Mouse (Mus musculus) left cerebral cortex, adult 11 months (tissue): ENCODE data around the gene Ctsw.

Experiments used
- DNase-seq: peaks from one replicate; pipeline ENCODE4 v3.0.0; 2022; ENCODE audit warnings: low spot score

The Ctsw gene

GRCm38 (mm10) chr19:5463212-5463611 lies 5.1 kb downstream of the Ctsw start:
- no peak for DNase-seq

- DNase-seq, result no peak
These were observed 6.9 kb downstream of the Ctsw start for GRCm38 (mm10) chr19:5461411-5461810.

- peak; percentile 83 for DNase-seq
These were observed 7.8 kb downstream of the Ctsw start, which contains the start of gene Fibp for GRCm38 (mm10) chr19:5460465-5460911. TSS of gene Fibp (plus strand) at chr19:5460615.

- DNase-seq, result no peak
These were observed 8.4 kb downstream of the Ctsw start for GRCm38 (mm10) chr19:5459896-5460295.

GRCm38 (mm10) chr19:5459019-5459418 lies 9.3 kb downstream of the Ctsw start:
- no peak for DNase-seq

GRCm38 (mm10) chr19:5457746-5458442 lies 10.4 kb downstream of the Ctsw start, which contains the start of gene Ccdc85b:
TSS of gene Ccdc85b (minus strand) at chr19:5457894.
- no peak for DNase-seq

- peak; percentile 95 for DNase-seq
These were observed 11.2 kb downstream of the Ctsw start for GRCm38 (mm10) chr19:5456922-5457745.

- no peak for DNase-seq
These were observed 11.9 kb downstream of the Ctsw start for GRCm38 (mm10) chr19:5456241-5456921.

- no peak for DNase-seq
These were observed 12.7 kb downstream of the Ctsw start for GRCm38 (mm10) chr19:5455568-5455967.

- no peak for DNase-seq
These were observed 13.3 kb downstream of the Ctsw start for GRCm38 (mm10) chr19:5455037-5455436.

- no peak for DNase-seq
These were observed 16.5 kb downstream of the Ctsw start for GRCm38 (mm10) chr19:5451766-5452165.

- DNase-seq, result no peak
These were observed 18.6 kb downstream of the Ctsw start for GRCm38 (mm10) chr19:5449673-5450072.

GRCm38 (mm10) chr19:5448354-5449150 lies 19.8 kb downstream of the Ctsw start:
- no peak for DNase-seq

- no peak for DNase-seq
These were observed 20.6 kb downstream of the Ctsw start, which contains the start of gene Fosl1 for GRCm38 (mm10) chr19:5447515-5448353. TSS of gene Fosl1 (plus strand) at chr19:5447547.

- DNase-seq, result no peak
These were observed 22.6 kb downstream of the Ctsw start for GRCm38 (mm10) chr19:5445747-5446146.

GRCm38 (mm10) chr19:5444954-5445353 lies 23.4 kb downstream of the Ctsw start:
- no peak for DNase-seq

- no peak for DNase-seq
These were observed 23.9 kb downstream of the Ctsw start for GRCm38 (mm10) chr19:5444371-5444908.

- no peak for DNase-seq
These were observed 34.4 kb downstream of the Ctsw start for GRCm38 (mm10) chr19:5433951-5434350.

- no peak for DNase-seq
These were observed 35.1 kb downstream of the Ctsw start for GRCm38 (mm10) chr19:5432992-5433852.
